Mouse (Mus musculus) urinary bladder, postnatal 4 days (tissue): ENCODE results near the gene Mme.

Experiments
- DNase-seq, 2 experiments: peaks; one replicate each; pipeline ENCODE4 v3.0.0; 2021 to 2022; ENCODE audit warnings: low spot score in 2 of 2

Gene Mme

DNA sequence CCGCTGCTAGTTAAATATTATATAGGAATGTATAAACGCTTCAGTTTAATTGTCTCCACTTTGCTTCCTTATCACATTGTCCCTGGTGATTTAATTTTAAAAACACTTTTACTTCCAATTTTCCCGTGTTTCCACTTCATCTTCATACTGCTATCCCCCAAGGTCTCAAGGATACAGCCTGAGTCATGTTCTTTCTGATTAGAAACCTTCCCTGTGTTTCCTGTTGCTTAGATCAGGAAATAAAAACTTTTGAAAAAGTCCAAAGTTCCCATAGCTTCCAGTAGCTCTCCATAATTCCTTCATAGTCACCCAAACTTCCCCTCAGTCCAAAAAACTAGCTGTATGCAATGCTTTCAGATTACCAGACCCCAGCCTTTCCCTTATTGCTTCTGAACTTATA lies 109.4 kb downstream of the Mme start:
- DNase-seq, result no peak

DNA sequence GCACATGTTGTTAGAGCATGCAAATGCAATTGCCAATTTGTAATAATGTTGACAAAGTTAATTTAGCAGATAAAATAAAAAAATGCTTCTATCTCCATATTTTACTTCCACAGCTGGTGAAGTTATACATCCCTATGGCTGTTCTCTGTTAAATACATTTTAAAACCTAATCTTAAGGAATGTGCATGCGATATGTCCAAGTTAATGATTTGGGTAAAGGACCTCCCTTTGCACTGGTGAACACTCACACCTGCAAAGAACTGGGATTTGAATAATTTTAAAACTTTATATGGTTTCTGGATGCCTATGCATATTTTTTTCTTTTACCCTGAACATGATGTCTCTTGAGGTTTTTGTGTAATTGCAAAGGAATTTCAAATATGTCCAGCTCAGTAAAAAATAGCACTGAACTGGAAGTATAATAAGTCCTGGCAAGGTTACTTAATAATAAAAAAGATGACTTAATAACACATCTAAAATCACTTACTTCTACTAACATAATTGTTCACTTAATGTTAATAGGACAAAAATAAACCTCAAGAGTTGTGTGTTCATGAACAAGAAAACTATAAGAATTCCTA lies 110.4 kb downstream of the Mme start:
- DNase-seq, result no peak

DNA sequence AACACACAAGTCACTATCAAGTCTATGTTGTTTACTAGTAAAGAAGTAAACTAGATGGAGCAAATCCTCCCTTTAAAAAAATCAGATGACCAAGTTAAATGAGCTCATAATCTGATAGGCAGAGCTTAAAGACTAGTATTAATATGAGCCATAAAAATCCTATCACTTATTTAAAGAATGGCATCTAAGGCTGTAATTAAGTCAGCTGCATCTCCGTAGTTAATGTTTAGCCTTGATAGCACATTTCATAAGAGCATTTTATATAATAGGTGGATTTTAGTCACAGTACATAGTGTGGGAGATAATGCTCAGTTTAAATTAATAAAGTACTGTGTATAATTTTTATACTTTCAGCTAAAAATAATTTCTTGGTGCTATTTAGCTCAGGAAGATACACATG lies 118.2 kb downstream of the Mme start:
- DNase-seq, result no peak

DNA sequence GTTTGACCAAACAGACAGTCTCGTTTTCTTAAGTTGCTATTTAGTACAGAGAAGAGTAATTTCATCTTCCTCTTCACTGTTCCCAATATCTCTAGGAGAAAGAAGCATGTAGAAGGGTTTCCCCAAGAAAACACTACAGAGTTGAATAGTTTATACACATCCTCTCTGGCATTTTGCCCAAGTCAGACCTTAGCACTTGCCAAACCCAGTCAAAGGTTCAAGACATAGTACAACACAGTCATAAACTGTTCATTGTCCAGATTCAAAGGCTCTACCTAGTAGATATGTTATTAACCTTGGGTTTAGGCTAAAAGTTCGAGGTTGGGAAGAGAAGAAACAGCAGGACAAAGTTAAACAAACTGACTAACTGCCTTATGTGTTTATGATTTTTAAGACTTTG lies 143.7 kb downstream of the Mme start:
- DNase-seq, result no peak

DNA sequence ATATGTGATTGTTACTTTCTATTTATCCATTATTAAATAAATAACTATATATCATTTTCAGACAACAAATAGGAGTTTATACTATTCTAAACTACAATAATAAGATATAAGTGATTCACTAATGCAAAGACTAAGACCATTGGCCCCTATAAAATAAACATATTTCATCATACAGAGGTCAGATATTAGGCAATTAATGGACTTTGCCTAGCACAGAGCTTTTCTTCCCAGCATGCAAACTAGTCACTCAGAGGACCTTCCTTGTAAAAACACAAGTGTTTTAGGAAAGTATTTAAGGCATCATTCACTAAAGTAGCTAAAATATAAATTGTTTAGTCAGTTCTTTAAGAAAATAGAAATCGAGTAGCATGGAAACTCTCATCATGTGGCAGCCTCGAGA lies 149.4 kb downstream of the Mme start:
- no peak for DNase-seq

DNA sequence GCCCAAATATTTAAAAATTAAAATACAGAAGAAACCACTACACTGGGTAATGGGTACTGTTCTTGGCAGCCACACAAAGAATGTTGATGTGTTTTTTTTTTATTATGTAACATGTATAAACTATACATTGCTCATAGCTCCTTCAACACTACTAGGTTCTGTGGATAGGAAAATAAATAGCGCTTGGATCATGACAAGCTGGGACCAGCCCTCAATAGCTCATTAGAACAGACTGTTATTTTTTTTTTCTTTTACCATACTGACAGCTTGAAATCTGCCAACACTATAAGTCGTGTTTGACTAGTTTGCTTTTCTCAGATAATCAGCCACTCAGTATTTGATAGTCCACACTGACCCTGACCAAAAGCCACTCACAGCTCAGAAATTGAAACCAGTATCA lies 150.0 kb downstream of the Mme start:
- no peak for DNase-seq

DNA sequence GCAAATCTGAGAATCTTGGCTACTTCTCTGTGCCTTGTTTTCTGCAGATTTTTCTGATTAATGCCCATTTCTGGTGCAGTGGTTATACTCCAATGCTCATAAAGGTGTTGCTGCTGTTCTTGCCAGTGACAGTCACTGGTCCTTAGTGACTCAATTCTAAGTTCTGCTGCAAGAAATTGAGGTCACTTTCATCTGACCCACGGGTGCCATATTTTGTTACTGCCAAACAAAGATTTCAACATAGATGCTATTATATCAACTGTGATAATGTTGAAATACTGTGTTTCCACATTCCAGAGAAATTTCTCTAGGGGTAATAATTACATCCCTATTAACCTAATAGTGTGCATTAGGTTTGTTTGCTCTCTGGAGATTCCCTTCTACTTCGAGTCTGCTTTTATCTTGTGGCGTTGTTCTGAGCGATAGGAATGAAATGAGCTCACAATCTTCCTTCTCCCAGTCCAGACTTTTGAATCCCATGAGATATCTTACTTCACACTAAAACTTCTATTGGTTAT lies 153.1 kb downstream of the Mme start:
- DNase-seq, result no peak

- DNase-seq, result no peak
Measured at GRCm38 (mm10) chr3:63398171-63398570, 156.8 kb downstream of the Mme start.

- no peak for DNase-seq
Measured at GRCm38 (mm10) chr3:63406438-63406837, 165.1 kb downstream of the Mme start.

DNA sequence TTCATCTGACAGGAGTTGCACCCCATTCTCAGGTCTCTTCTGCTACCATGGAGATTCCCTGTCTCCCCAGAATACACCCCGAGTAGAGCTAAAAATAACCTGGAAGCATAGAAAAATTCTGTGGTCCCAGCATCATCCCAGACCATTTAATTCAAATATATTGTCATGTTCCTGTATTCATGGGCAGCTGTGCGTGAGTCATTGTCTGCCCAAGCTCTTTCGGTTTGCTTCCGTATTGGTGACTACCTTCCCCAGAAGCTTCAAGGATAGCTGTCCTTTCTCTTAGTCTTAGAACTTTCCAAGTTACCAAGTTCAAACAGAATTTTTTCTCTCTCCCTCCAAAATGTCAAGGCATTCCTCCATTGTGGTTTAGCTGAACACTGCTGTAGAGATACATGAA lies 169.7 kb downstream of the Mme start:
- no peak for DNase-seq

GRCm38 (mm10) chr3:63412220-63412937 lies 171.0 kb downstream of the Mme start:
- DNase-seq, result no peak

DNA sequence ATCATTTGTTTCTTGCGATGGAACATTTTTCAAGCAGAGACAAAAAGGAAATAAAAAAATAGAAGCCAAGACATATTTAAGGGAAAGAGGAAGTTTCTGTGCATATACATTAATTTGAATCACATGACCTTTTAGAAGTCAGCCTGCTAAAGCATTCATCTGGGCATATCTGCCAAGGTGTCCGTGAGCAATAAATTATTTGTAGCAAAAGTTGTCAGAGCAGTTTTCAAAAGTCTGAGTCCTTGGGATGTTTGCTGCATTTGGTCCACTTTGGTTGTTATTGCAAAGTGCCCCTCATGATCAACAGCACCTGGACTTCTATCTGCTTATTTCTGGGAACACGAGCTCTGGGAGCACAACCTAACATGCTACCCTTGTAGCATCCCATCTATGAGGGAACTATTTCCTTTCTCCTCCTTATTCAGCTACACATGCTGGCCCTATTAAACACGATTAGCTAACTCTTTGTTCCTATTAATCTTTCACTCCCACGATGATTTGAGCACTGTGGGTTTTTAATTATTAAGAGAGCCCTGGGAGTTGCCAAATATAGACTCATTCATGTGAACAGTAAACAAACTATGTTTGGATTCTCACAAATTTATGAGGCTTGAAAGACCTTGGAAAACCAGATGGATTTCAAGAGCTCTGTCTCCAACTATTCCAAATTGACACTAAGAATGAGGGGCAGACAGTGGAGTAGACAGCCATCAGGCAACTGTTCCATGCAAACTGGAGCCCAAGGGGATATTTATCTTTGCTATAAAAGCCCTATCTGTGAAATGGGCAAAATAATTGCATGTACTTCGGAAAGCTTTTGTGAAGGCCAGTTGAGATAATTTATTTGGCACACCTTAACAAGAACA lies 171.9 kb downstream of the Mme start:
- DNase-seq, result no peak

- DNase-seq, result no peak
Measured at GRCm38 (mm10) chr3:63417284-63417683, 175.9 kb downstream of the Mme start.

GRCm38 (mm10) chr3:63417758-63418157 lies 176.4 kb downstream of the Mme start:
- DNase-seq, result no peak

- no peak for DNase-seq
Measured at GRCm38 (mm10) chr3:63423552-63423951, 182.2 kb downstream of the Mme start.
